Mouse (Mus musculus) CH12.LX (cell line): ENCODE results near the gene Mapkapk2. TPM values are rescaled to one million over a fixed set of nuclear protein-coding genes. Genes with fewer than 3 reads are reported as not detected.
A peak's percentile ranks its signal among the peaks of the same experiment; 100 is the strongest.

Experiments used
- DNase-seq: peaks from one replicate; pipeline ENCODE4 v3.0.0-alpha.2; 2013; ENCODE audit errors: extremely low read depth
- H3K27ac ChIP-seq: 2 replicates; pipeline ENCODE4 v1.5.1; 2012; ENCODE audit warnings: low read depth, mild to moderate bottlenecking, control low read depth, moderate library complexity; ENCODE audit not compliant: insufficient read depth
- H3K27me3 ChIP-seq: replicated peaks from 2 replicates; pipeline ENCODE3; 2012; ENCODE audit warnings: inconsistent platforms
- H3K36me3 ChIP-seq, 2 experiments: replicated peaks in 1 of 2; 2 replicates each; pipeline versions ENCODE3 to v1.6.1; 2012; ENCODE audit warnings: inconsistent platforms in 1 of 2, low read length in 1 of 2, mild to moderate bottlenecking in 1 of 2, mixed read lengths in 1 of 2, moderate library complexity in 1 of 2; ENCODE audit not compliant: control insufficient read depth in 1 of 2, insufficient read depth in 1 of 2
- H3K4me1 ChIP-seq, 2 experiments: 2 replicates each; pipeline ENCODE4 v1.6.1; 2012; ENCODE audit warnings: inconsistent platforms in 1 of 2, moderate library complexity in 1 of 2; ENCODE audit not compliant: insufficient read depth in 2 of 2, control insufficient read depth in 1 of 2
- H3K4me2 ChIP-seq: 2 replicates; pipeline ENCODE4 v1.6.1; 2012; ENCODE audit warnings: low read depth, mild to moderate bottlenecking, control low read depth; ENCODE audit not compliant: poor library complexity, insufficient read depth, severe bottlenecking
- H3K4me3 ChIP-seq, 3 experiments: fragments of 150-350 bp in 1 of 3; sonication (generic) in 1 of 3; replicated peaks in 1 of 3; 2 replicates each; pipeline versions ENCODE3 to v1.5.1; 2011 to 2012; ENCODE audit warnings: low read depth in 2 of 3, low read length in 2 of 3, mild to moderate bottlenecking in 2 of 3, moderate library complexity in 2 of 3, control low read depth in 1 of 3, improper control_type of control experiment in 1 of 3, inconsistent platforms in 1 of 3, mixed read lengths in 1 of 3; ENCODE audit not compliant: poor library complexity in 1 of 3
- H3K79me2 ChIP-seq: replicated peaks from 2 replicates; pipeline ENCODE4 v1.6.1; 2012; ENCODE audit warnings: mild to moderate bottlenecking, moderate library complexity; ENCODE audit not compliant: control insufficient read depth, poor library complexity, insufficient read depth, severe bottlenecking; ENCODE audit errors: extremely low read depth
- H3K9ac ChIP-seq: 2 replicates; pipeline ENCODE4 v1.6.1; 2012; ENCODE audit warnings: low read depth, mild to moderate bottlenecking, control low read depth, moderate library complexity; ENCODE audit not compliant: insufficient read depth
- H3K9me3 ChIP-seq: replicated peaks from 2 replicates; pipeline ENCODE3; 2012; ENCODE audit warnings: low read length, inconsistent platforms, mixed read lengths
- BHLHE40 ChIP-seq: IDR thresholded peaks from 2 replicates; pipeline ENCODE4 v1.6.1; 2011; ENCODE audit warnings: mild to moderate bottlenecking, low read depth, low read length, improper control_type of control experiment
- CHD1 ChIP-seq: IDR thresholded peaks from 2 replicates; pipeline ENCODE4 v1.6.1; 2012; ENCODE audit warnings: low read depth, low read length, improper control_type of control experiment, inconsistent platforms
- CHD2 ChIP-seq: IDR thresholded peaks from 2 replicates; pipeline ENCODE4 v1.6.1; 2011; ENCODE audit warnings: low read length, improper control_type of control experiment
- CTCF ChIP-seq, 2 experiments: IDR thresholded peaks in 1 of 2; conservative IDR thresholded peaks in 1 of 2; 2 replicates each; pipeline ENCODE4 v1.5.1; 2011 to 2012; ENCODE audit warnings: low read depth in 2 of 2, low read length in 2 of 2, improper control_type of control experiment in 1 of 2, inconsistent platforms in 1 of 2, mild to moderate bottlenecking in 1 of 2, moderate library complexity in 1 of 2
- ELF1 ChIP-seq: IDR thresholded peaks from 2 replicates; pipeline ENCODE4 v1.6.1; 2014; ENCODE audit warnings: low read depth, mild to moderate bottlenecking, inconsistent platforms, low read length, improper control_type of control experiment
- EP300 ChIP-seq: IDR thresholded peaks from 2 replicates; pipeline ENCODE4 v1.6.1; 2011; ENCODE audit warnings: low read length, improper control_type of control experiment
- ETS1 ChIP-seq: conservative IDR thresholded peaks from 2 replicates; pipeline ENCODE4 v1.6.1; 2012; ENCODE audit warnings: low read depth, mild to moderate bottlenecking, inconsistent platforms, low read length, improper control_type of control experiment, moderate library complexity
- GABPA ChIP-seq: IDR thresholded peaks from 2 replicates; pipeline ENCODE4 v1.6.1; 2012; ENCODE audit warnings: low read depth, low read length, improper control_type of control experiment, inconsistent platforms; ENCODE audit not compliant: insufficient replicate concordance
- HCFC1 ChIP-seq: IDR thresholded peaks from 2 replicates; pipeline ENCODE4 v1.6.1; 2012; ENCODE audit warnings: low read depth, mild to moderate bottlenecking, inconsistent platforms, low read length, improper control_type of control experiment
- IRF4 ChIP-seq: IDR thresholded peaks from 2 replicates; pipeline ENCODE4 v1.6.1; 2014; ENCODE audit warnings: low read depth, mild to moderate bottlenecking, inconsistent platforms, low read length, improper control_type of control experiment
- JUN ChIP-seq: IDR thresholded peaks from 2 replicates; pipeline ENCODE4 v1.6.1; 2011; ENCODE audit warnings: low read depth, mild to moderate bottlenecking, low read length, improper control_type of control experiment, moderate library complexity; ENCODE audit not compliant: insufficient read depth
- JUND ChIP-seq: conservative IDR thresholded peaks from 2 replicates; pipeline ENCODE4 v1.6.1; 2011; ENCODE audit warnings: low read depth, low read length, improper control_type of control experiment
- KAT2A ChIP-seq: IDR thresholded peaks from 2 replicates; pipeline ENCODE4 v1.6.1; 2012; ENCODE audit warnings: low read length, improper control_type of control experiment, inconsistent platforms; ENCODE audit not compliant: insufficient replicate concordance
- MAFK ChIP-seq: IDR thresholded peaks from 2 replicates; pipeline ENCODE4 v1.6.1; 2011; ENCODE audit warnings: low read length, improper control_type of control experiment; ENCODE audit not compliant: insufficient replicate concordance
- MAX ChIP-seq: IDR thresholded peaks from 2 replicates; pipeline ENCODE4 v1.6.1; 2011; ENCODE audit warnings: low read length, improper control_type of control experiment
- MAZ ChIP-seq: IDR thresholded peaks from 2 replicates; pipeline ENCODE4 v1.6.1; 2012; ENCODE audit warnings: low read depth, mild to moderate bottlenecking, inconsistent platforms, low read length, improper control_type of control experiment, moderate library complexity
- MEF2A ChIP-seq: IDR thresholded peaks from 2 replicates; pipeline ENCODE4 v1.6.1; 2014; ENCODE audit warnings: low read depth, mild to moderate bottlenecking, inconsistent platforms, low read length, improper control_type of control experiment, borderline replicate concordance
- MXI1 ChIP-seq: IDR thresholded peaks from 2 replicates; pipeline ENCODE4 v1.6.1; 2011; ENCODE audit warnings: mild to moderate bottlenecking, low read depth, low read length, improper control_type of control experiment
- NRF1 ChIP-seq: IDR thresholded peaks from 2 replicates; pipeline ENCODE4 v1.6.1; 2014; ENCODE audit warnings: low read depth, mild to moderate bottlenecking, inconsistent platforms, low read length, improper control_type of control experiment, moderate library complexity
- PAX5 ChIP-seq: IDR thresholded peaks from 2 replicates; pipeline ENCODE4 v1.6.1; 2012; ENCODE audit warnings: low read length, inconsistent platforms, mixed read lengths
- POLR2A ChIP-seq: IDR thresholded peaks from 2 replicates; pipeline ENCODE4 v1.6.1; 2011; ENCODE audit warnings: low read depth, mild to moderate bottlenecking, improper control_type of control experiment, low read length
- RAD21 ChIP-seq: IDR thresholded peaks from 2 replicates; pipeline ENCODE4 v1.6.1; 2011; ENCODE audit warnings: low read depth, mild to moderate bottlenecking, low read length, improper control_type of control experiment, moderate library complexity
- RCOR1 ChIP-seq: conservative IDR thresholded peaks from 2 replicates; pipeline ENCODE4 v1.6.1; 2012; ENCODE audit warnings: low read depth, mild to moderate bottlenecking, inconsistent platforms, low read length, improper control_type of control experiment
- TBP ChIP-seq: conservative IDR thresholded peaks from 2 replicates; pipeline ENCODE4 v1.6.1; 2011; ENCODE audit warnings: low read depth, low read length, improper control_type of control experiment
- UBTF ChIP-seq: IDR thresholded peaks from 2 replicates; pipeline ENCODE4 v1.6.1; 2012; ENCODE audit warnings: low read depth, mild to moderate bottlenecking, inconsistent platforms, low read length, improper control_type of control experiment, moderate library complexity
- USF1 ChIP-seq: IDR thresholded peaks from 2 replicates; pipeline ENCODE4 v1.6.1; 2014; ENCODE audit warnings: low read depth, mild to moderate bottlenecking, inconsistent platforms, low read length, improper control_type of control experiment
- USF2 ChIP-seq: conservative IDR thresholded peaks from 2 replicates; pipeline ENCODE4 v1.6.1; 2011; ENCODE audit warnings: low read depth, low read length, improper control_type of control experiment
- ZC3H11A ChIP-seq: IDR thresholded peaks from 2 replicates; pipeline ENCODE4 v1.6.1; 2012; ENCODE audit warnings: low read depth, mild to moderate bottlenecking, inconsistent platforms, low read length, improper control_type of control experiment
- ZMIZ1 ChIP-seq: IDR thresholded peaks from 2 replicates; pipeline ENCODE4 v1.6.1; 2012; ENCODE audit warnings: low read depth, mild to moderate bottlenecking, inconsistent platforms, low read length, improper control_type of control experiment
- dilution Hi-C: fragments of 300-500 bp; cut with MboI; formaldehyde crosslinking; loops from 2 replicates; pipeline ENCODE4 v1.14.3; 2020; ENCODE audit warnings: low sequenced_read_pairs; ENCODE audit not compliant: extremely low pct_unique_long_range_greater_than_20kb, extremely low pct_ligation_motif_present
- in situ Hi-C: fragments of 300-500 bp; cut with MboI; formaldehyde crosslinking; loops from 3 replicates; pipeline ENCODE4 v1.14.3; 2019; ENCODE audit warnings: low sequenced_read_pairs, low pct_ligation_motif_present, low pct_unique_long_range_greater_than_20kb, mixed read lengths
- polyA plus RNA-seq: library from polyadenylated mRNA; unstranded; fragments of >175 nt; gene quantifications from 2 replicates; pipeline ENCODE4 v1.2.1, GENCODE M21; 2012; ENCODE audit warnings: low read depth; ENCODE audit not compliant: insufficient read length
- total RNA-seq, 2 experiments: library from RNA; depleted of rRNA; stranded (reverse); fragments of 300-350 nt in 1 of 2; fragments of >200 nt in 1 of 2; gene quantifications; 2 replicates each; pipeline ENCODE4 v1.2.3; 2012 to 2014

Mapkapk2 gene
- total and polyA plus RNA-seq, 3 experiments, result 55.0 to 63.5 (median 62.9) TPM

DNA sequence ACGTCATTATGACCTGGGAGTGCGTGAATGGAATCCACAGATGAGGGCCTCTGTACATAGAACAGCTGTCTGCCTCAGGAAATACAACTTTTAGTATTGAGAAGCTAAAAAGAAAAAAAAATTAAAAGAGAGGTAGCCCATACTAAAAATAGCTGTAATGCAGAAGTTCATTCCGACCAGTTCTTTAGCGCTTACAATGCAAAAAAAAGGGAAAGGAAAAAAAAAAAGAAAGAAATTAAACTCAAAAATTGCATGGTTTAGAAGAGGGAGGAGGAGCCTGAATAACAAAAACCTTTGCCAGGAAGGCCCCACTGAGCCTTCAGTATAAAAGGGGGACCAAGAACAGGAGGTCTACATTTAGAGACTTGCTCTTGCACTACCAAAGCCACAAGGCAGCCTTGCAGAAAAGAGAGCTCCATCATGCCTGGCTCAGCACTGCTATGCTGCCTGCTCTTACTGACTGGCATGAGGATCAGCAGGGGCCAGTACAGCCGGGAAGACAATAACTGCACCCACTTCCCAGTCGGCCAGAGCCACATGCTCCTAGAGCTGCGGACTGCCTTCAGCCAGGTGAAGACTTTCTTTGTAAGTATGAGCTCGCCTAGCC, 78.0 kb downstream of the Mapkapk2 start, which contains the start of gene Il10 (continued):
- TF ChIP-seq CHD1 (no peak; the same call in 1 of the 2 replicates), MAFK (0 out of 2 replicates have a peak, but pooled peaks have one; percentile 59), JUN (no peak), RAD21 (no peak), TBP (peak; percentile 99), CTCF (conservative IDR thresholded peaks at IDR 0.05 in 1 of 2, IDR thresholded peaks at IDR 0.05 in 1 of 2; ENCODE audit: low read depth in 2 of 2, low read length in 2 of 2) (no peak), RCOR1 (no peak), NRF1 (no peak)

DNA sequence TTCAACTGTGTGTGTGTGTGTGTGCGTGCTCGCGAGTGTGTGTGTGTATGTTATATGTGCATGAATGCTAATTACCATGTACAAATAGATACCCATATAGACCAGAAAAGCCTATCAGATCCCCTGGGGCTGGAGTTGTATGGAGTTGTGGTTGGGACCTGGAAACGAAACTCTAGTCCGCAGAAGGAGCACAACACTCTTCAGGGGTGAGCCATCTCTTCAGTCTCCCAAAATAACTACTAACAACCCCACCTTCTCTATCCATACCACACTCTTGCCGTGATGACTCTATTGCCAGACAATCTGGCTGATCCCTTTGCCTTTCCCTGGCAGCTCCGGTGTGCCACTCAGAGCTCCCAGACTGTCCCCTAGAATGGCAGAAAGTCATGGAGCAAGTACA, 81.7 kb downstream of the Mapkapk2 start:
- H3K36me3 ChIP-seq, result no peaks in the 10 kb centered on the region
- H3K27me3 ChIP-seq, result no peaks in the 10 kb centered on the region
- H3K9ac ChIP-seq, result peak overlapping the region; percentile 46; the same call in 1 of the 2 replicates
- H3K9me3 ChIP-seq, result no peaks in the 10 kb centered on the region
- dilution Hi-C loops, result no loop called here
- peaks cover 24% of the 10 kb centered on the region for H3K79me2 ChIP-seq
- DNase-seq, result no peak
- H3K27ac ChIP-seq, result peak overlapping the region; percentile 86
- H3K4me1 ChIP-seq, result peaks cover 32 to 77% of the 10 kb centered on the region in 2 experiments
- peak overlapping the region; percentile 84 for H3K4me2 ChIP-seq
- in situ Hi-C loops, result no loop called here
- no peak for TF ChIP-seq USF2
- TF ChIP-seq MAZ, result no peak
- TF ChIP-seq KAT2A, result no peak
- no peak for TF ChIP-seq BHLHE40
- no peak for TF ChIP-seq ZC3H11A
- TF ChIP-seq EP300, result no peak; the same call in 1 of the 2 replicates
- no peak for TF ChIP-seq POLR2A
- TF ChIP-seq RCOR1, result no peak
- peak; percentile 63; the same call in 1 of the 2 replicates for TF ChIP-seq MEF2A
- no peak for TF ChIP-seq ETS1
- TF ChIP-seq RAD21, result no peak
- peak; percentile 47; the same call in 1 of the 2 replicates for TF ChIP-seq IRF4
- TF ChIP-seq CTCF (conservative IDR thresholded peaks at IDR 0.05 in 1 of 2, IDR thresholded peaks at IDR 0.05 in 1 of 2; ENCODE audit: low read depth in 2 of 2, low read length in 2 of 2), result no peak
- no peak overlapping the region for H3K4me3 ChIP-seq

GRCm38 (mm10) chr1:131015281-131015680, 82.3 kb downstream of the Mapkapk2 start:
- dilution Hi-C loops (no loop called here), in situ Hi-C loops (no loop called here)
- no peak overlapping the region for H3K4me3 ChIP-seq
- no peak overlapping the region for H3K9ac ChIP-seq
- peaks cover 19% of the 10 kb centered on the region for H3K79me2 ChIP-seq
- H3K36me3 ChIP-seq, result no peaks in the 10 kb centered on the region
- H3K4me2 ChIP-seq, result peak overlapping the region; percentile 84
- no peak for DNase-seq
- no peaks in the 10 kb centered on the region for H3K27me3 ChIP-seq
- H3K4me1 ChIP-seq, result peaks cover 32 to 81% of the 10 kb centered on the region in 2 experiments
- no peaks in the 10 kb centered on the region for H3K9me3 ChIP-seq
- peak overlapping the region; percentile 87 for H3K27ac ChIP-seq
- no peak for TF ChIP-seq KAT2A
- peak; percentile 84 for TF ChIP-seq BHLHE40
- 0 out of 2 replicates have a peak, but pooled peaks have one; percentile 25 for TF ChIP-seq POLR2A
- TF ChIP-seq EP300, result peak; percentile 81
- TF ChIP-seq MEF2A, result peak; percentile 67; the same call in 1 of the 2 replicates
- TF ChIP-seq GABPA, result no peak
- peak; percentile 29; the same call in 1 of the 2 replicates for TF ChIP-seq HCFC1
- no peak for TF ChIP-seq USF1
- TF ChIP-seq ELF1, result no peak; the same call in 1 of the 2 replicates
- no peak; the same call in 1 of the 2 replicates for TF ChIP-seq RAD21
- no peak for TF ChIP-seq ZC3H11A
- TF ChIP-seq CHD2, result no peak
- no peak for TF ChIP-seq ZMIZ1
- TF ChIP-seq UBTF, result no peak
- no peak; the same call in 1 of the 2 replicates for TF ChIP-seq JUND
- TF ChIP-seq MXI1, result no peak; the same call in 1 of the 2 replicates
- TF ChIP-seq PAX5, result no peak
- TF ChIP-seq MAX, result peak; percentile 36; the same call in 1 of the 2 replicates
